ENCODE assay signal across 8 mouse cellular contexts in genomic region chr12:76402991-76403885, GRCm38 (mm10). TPM values are rescaled to one million over a fixed set of nuclear protein-coding genes. Genes with fewer than 3 reads are reported as not detected.
DNase-seq lines count a peak whose midpoint lies in the region; ATAC-seq lines count a peak whose summit lies in the region.

No protein-coding gene starts in this region.

- peaks cover 13% of the 10 kb centered on the region; the same call in 1 of the 2 replicates for H3K4me1 ChIP-seq in brown adipose tissue, adult 24 weeks (ENCODE audit: control insufficient read depth, insufficient read depth, insufficient read length, low read length)
- H3K4me1 ChIP-seq in hindbrain, embryonic 10.5 days (replicated peaks) = peaks cover 31% of the 10 kb centered on the region
- peaks cover 37% of the 10 kb centered on the region for H3K4me1 ChIP-seq in liver, embryonic 13.5 days (replicated peaks)
- H3K4me1 ChIP-seq in stomach, embryonic 15.5 days = peaks cover 24% of the 10 kb centered on the region

- peak overlapping the region; percentile 77 for H3K9ac ChIP-seq in liver, embryonic 13.5 days
- H3K9ac ChIP-seq in stomach, embryonic 15.5 days = peak overlapping the region; percentile 52

- WGBS in hindbrain, embryonic 10.5 days = under 1% methylated on average over 54 of the region's 54 CpGs
- 1% methylated on average over 54 of the region's 54 CpGs for WGBS in liver, embryonic 13.5 days (ENCODE audit: insufficient replicate concordance)
- WGBS in stomach, embryonic 15.5 days = 3% methylated on average over 54 of the region's 54 CpGs

- ATAC-seq in liver, embryonic 13.5 days (ENCODE audit: low read depth) = peak; percentile 86
- peak; percentile 86 for ATAC-seq in stomach, embryonic 15.5 days (ENCODE audit: insufficient read depth, low FRiP score, low read depth)

- peak overlapping the region; percentile 86 for H3K4me3 ChIP-seq in brown adipose tissue, adult 24 weeks (ENCODE audit: insufficient read depth, low read depth, low read length)
- peak overlapping the region; percentile 65 for H3K4me3 ChIP-seq in hindbrain, embryonic 10.5 days
- H3K4me3 ChIP-seq in liver, embryonic 13.5 days (replicated peaks) = peak overlapping the region; percentile 75
- peak overlapping the region; percentile 67 for H3K4me3 ChIP-seq in stomach, embryonic 15.5 days (replicated peaks)

- H3K36me3 ChIP-seq in hindbrain, embryonic 10.5 days = no peaks in the 10 kb centered on the region
- no peaks in the 10 kb centered on the region for H3K36me3 ChIP-seq in liver, embryonic 13.5 days
- H3K36me3 ChIP-seq in stomach, embryonic 15.5 days = no peaks in the 10 kb centered on the region

- peak overlapping the region; percentile 93 for H3K27ac ChIP-seq in brown adipose tissue, adult 24 weeks (replicated peaks; ENCODE audit: low read depth, low read length)
- peak overlapping the region; percentile 91 for H3K27ac ChIP-seq in hindbrain, embryonic 10.5 days
- peak overlapping the region; percentile 84 for H3K27ac ChIP-seq in liver, embryonic 13.5 days
- peak overlapping the region; percentile 95 for H3K27ac ChIP-seq in stomach, embryonic 15.5 days

- peak; percentile 88 for DNase-seq in embryo, embryonic 10 days (ENCODE audit: low spot score)
- no peak for DNase-seq in embryo, embryonic 9.5 days (ENCODE audit: extremely low spot score)
- peak; percentile 91 for DNase-seq in 416B (ENCODE audit: low read depth)
- no peak for DNase-seq in hindbrain, embryonic 10.5 days (ENCODE audit: low spot score)
- peak; percentile 34 for DNase-seq in liver, embryonic 13.5 days
- no peak for DNase-seq in right cerebral cortex, postnatal 14 days

- H3K27me3 ChIP-seq in hindbrain, embryonic 10.5 days (ENCODE audit: insufficient read depth, poor library complexity, severe bottlenecking) = peaks cover 60% of the 10 kb centered on the region
- H3K27me3 ChIP-seq in liver, embryonic 13.5 days = peaks cover 40% of the 10 kb centered on the region
- H3K27me3 ChIP-seq in stomach, embryonic 15.5 days (replicated peaks) = peaks cover 31% of the 10 kb centered on the region

- H3K4me2 ChIP-seq in liver, embryonic 13.5 days = peak overlapping the region; percentile 93
- H3K4me2 ChIP-seq in stomach, embryonic 15.5 days = peak overlapping the region; percentile 90

- H3K9me3 ChIP-seq in hindbrain, embryonic 10.5 days = no peaks in the 10 kb centered on the region
- H3K9me3 ChIP-seq in liver, embryonic 13.5 days (replicated peaks) = no peaks in the 10 kb centered on the region
- H3K9me3 ChIP-seq in stomach, embryonic 15.5 days = no peaks in the 10 kb centered on the region

RNA-seq across cellular contexts. Expression of gene Hspa2, which starts 0.7 kb away (rescaled TPM):
- 1.3 and 3.1 TPM in 2 replicates for polyA plus RNA-seq in brown adipose tissue, adult 24 weeks (2012; ENCODE audit: insufficient read depth, insufficient read length, missing spikeins)
- polyA plus RNA-seq in hindbrain, embryonic 10.5 days (2016; fragmentation: Nextera tagmentation; extraction: Ambion mirVana) = 9.5 and 9.8 TPM in 2 replicates
- polyA plus RNA-seq in liver, embryonic 13.5 days (2015; fragmentation: Nextera tagmentation; extraction: Ambion mirVana) = 1.7 and 2.4 TPM in 2 replicates
- 11.3 and 11.7 TPM in 2 replicates for polyA plus RNA-seq in stomach, embryonic 15.5 days (2015; fragmentation: Nextera tagmentation; extraction: Ambion mirVana)

RNA-seq across cellular contexts. Expression of gene Ppp1r36, which starts 14.1 kb away (rescaled TPM):
- not detected in 2 replicates for polyA plus RNA-seq in brown adipose tissue, adult 24 weeks (2012; ENCODE audit: insufficient read depth, insufficient read length, missing spikeins)
- polyA plus RNA-seq in hindbrain, embryonic 10.5 days (2016; fragmentation: Nextera tagmentation; extraction: Ambion mirVana) = 1.1 and 1.5 TPM in 2 replicates
- 0.16 TPM in 1 of 2 replicates, not detected in the other for polyA plus RNA-seq in liver, embryonic 13.5 days (2015; fragmentation: Nextera tagmentation; extraction: Ambion mirVana)
- polyA plus RNA-seq in stomach, embryonic 15.5 days (2015; fragmentation: Nextera tagmentation; extraction: Ambion mirVana) = 2.9 and 3.2 TPM in 2 replicates

RNA-seq across cellular contexts. Expression of gene Zbtb1, which starts 33.2 kb away (rescaled TPM):
- 1.7 and 2.7 TPM in 2 replicates for polyA plus RNA-seq in brown adipose tissue, adult 24 weeks (2012; ENCODE audit: insufficient read depth, insufficient read length, missing spikeins)
- polyA plus RNA-seq in hindbrain, embryonic 10.5 days (2016; fragmentation: Nextera tagmentation; extraction: Ambion mirVana) = 5.6 and 7.9 TPM in 2 replicates
- 4.3 and 5.9 TPM in 2 replicates for polyA plus RNA-seq in liver, embryonic 13.5 days (2015; fragmentation: Nextera tagmentation; extraction: Ambion mirVana)
- polyA plus RNA-seq in stomach, embryonic 15.5 days (2015; fragmentation: Nextera tagmentation; extraction: Ambion mirVana) = 8.9 and 9.5 TPM in 2 replicates

RNA-seq across cellular contexts. Expression of gene Zbtb25, which starts 33.8 kb away (rescaled TPM):
- polyA plus RNA-seq in brown adipose tissue, adult 24 weeks (2012; ENCODE audit: insufficient read depth, insufficient read length, missing spikeins) = 7.3 and 10.2 TPM in 2 replicates
- polyA plus RNA-seq in hindbrain, embryonic 10.5 days (2016; fragmentation: Nextera tagmentation; extraction: Ambion mirVana) = 16.5 and 17.9 TPM in 2 replicates
- 8.3 and 9.2 TPM in 2 replicates for polyA plus RNA-seq in liver, embryonic 13.5 days (2015; fragmentation: Nextera tagmentation; extraction: Ambion mirVana)
- polyA plus RNA-seq in stomach, embryonic 15.5 days (2015; fragmentation: Nextera tagmentation; extraction: Ambion mirVana) = 13.7 and 14.5 TPM in 2 replicates

Comparison
In these comparisons a context has a peak if more than half of its experiments do, and no peak if none do; other contexts are left out.
1. DNase-seq: peak in embryo, embryonic 10 days (single experiment), 416B (single experiment) and liver, embryonic 13.5 days (single experiment); none in embryo, embryonic 9.5 days (single experiment), hindbrain, embryonic 10.5 days (single experiment) and right cerebral cortex, postnatal 14 days (single experiment).
2. Peak in every context shown above with its lines, with median percentiles within 50 percentile points of each other: H3K27ac ChIP-seq and H3K4me3 ChIP-seq.